Mouse (Mus musculus): ENCODE measurements at regions not wholly inside any gene's neighbourhood (a gene's known extent, or its start where the extent isn't known, plus 50 kb on each side); places are given as distances from the start of the nearest gene placed in this dataset.

DNA sequence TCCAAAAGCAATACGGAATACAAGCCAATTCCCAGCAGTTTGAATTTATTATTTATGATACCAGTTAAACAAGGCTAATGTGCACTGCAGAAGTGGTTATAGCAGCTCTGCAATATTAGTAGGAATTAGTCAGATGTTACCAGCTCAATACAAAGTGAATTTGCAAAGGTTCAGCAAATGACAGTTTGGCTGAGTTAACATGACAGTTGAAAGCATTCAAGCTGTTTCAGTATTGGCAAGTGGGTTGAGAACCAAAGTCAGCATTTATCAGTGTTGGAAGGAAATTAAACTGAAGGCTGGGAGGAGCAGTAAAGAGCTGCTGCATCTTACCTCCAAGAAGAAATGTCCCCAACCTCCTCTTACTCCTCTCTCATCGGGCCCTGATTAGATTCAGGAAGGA, 1631.7 kb upstream of the Flrt2 start:
- H3K27ac ChIP-seq (ENCODE audit: low read length): no peak overlapping the region
- H3K36me3 ChIP-seq (ENCODE audit: control insufficient read depth, insufficient read depth, low read length): no peaks in the 10 kb centered on the region
- H3K27me3 ChIP-seq (ENCODE audit: control insufficient read depth, insufficient read depth, low read length): no peaks in the 10 kb centered on the region
- 54% methylated on average over 2 of the region's 2 CpGs for WGBS
- H3K4me2 ChIP-seq (replicated peaks; ENCODE audit: low read depth, low read length): no peak overlapping the region
- H3K4me1 ChIP-seq (ENCODE audit: control insufficient read depth, insufficient read depth, low read length): no peaks in the 10 kb centered on the region
- ATAC-seq (ENCODE audit: insufficient number of reproducible peaks, insufficient read depth, low FRiP score, low read depth): no peak
- H3K9me3 ChIP-seq (ENCODE audit: control insufficient read depth, low read depth, low read length): no peaks in the 10 kb centered on the region
- no peak overlapping the region for H3K4me3 ChIP-seq (ENCODE audit: low read depth, low read length)
- H3K9ac ChIP-seq (replicated peaks; ENCODE audit: low read depth, low read length): no peak overlapping the region

DNA sequence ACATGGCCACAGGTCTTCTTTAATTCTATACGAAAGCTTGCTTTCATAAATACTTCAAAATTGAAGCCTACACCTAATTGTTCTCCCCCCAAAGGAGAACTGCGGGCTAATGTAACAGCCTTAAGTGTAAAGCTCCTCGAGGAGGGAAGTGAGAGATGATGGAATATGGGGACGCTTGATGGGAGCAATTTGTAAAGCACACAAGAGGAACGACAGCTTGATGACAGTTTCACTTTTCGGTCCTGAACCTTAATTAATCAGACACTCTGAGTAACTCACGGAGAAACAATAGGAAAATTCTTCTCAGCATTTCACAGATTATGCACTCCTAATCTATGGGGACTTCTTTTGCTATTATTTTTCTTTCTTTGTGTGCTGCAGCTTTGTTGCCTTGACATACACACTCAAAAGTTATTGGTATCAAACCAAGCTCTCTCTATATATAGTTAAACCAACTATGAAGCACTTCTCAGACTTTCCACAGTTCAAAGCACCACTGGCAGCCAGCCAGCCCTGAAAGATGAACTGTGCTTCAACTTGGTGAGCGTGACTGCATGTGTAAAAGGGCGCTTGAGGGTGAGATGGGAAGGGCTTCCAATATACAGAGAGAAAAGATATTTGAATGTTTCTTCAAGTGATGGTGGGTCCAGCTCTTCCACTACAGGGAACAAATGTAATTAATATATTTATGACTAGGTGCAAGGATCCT, 1625.4 kb upstream of the Flrt2 start:
- Histone ChIP-seq H3K9ac (replicated peaks; ENCODE audit: low read depth, low read length) (no peak overlapping the region), H3K4me2 (replicated peaks; ENCODE audit: low read depth, low read length) (no peak overlapping the region), H3K9me3 (ENCODE audit: control insufficient read depth, low read depth, low read length) (no peaks in the 10 kb centered on the region), H3K4me3 (ENCODE audit: low read depth, low read length) (no peak overlapping the region), H3K36me3 (ENCODE audit: control insufficient read depth, insufficient read depth, low read length) (no peaks in the 10 kb centered on the region), H3K27me3 (ENCODE audit: control insufficient read depth, insufficient read depth, low read length) (no peaks in the 10 kb centered on the region), H3K4me1 (ENCODE audit: control insufficient read depth, insufficient read depth, low read length) (no peaks in the 10 kb centered on the region; the same call in 1 of the 2 replicates), H3K27ac (ENCODE audit: low read length) (no peak overlapping the region)
- 36% methylated on average over 9 of the region's 9 CpGs for WGBS
- no peak for ATAC-seq (ENCODE audit: insufficient number of reproducible peaks, insufficient read depth, low FRiP score, low read depth)

- ATAC-seq (ENCODE audit: insufficient number of reproducible peaks, insufficient read depth, low FRiP score, low read depth): no peak
- no peak overlapping the region for H3K9ac ChIP-seq (replicated peaks; ENCODE audit: low read depth, low read length)
- no peak overlapping the region for H3K27ac ChIP-seq (ENCODE audit: low read length)
- H3K4me1 ChIP-seq (ENCODE audit: control insufficient read depth, insufficient read depth, low read length): no peaks in the 10 kb centered on the region; the same call in 1 of the 2 replicates
- no peak overlapping the region for H3K4me3 ChIP-seq (ENCODE audit: low read depth, low read length)
- H3K9me3 ChIP-seq (ENCODE audit: control insufficient read depth, low read depth, low read length): no peaks in the 10 kb centered on the region
- no peak overlapping the region for H3K4me2 ChIP-seq (replicated peaks; ENCODE audit: low read depth, low read length)
- no peaks in the 10 kb centered on the region for H3K27me3 ChIP-seq (ENCODE audit: control insufficient read depth, insufficient read depth, low read length)
- WGBS: 49% methylated on average over 2 of the region's 2 CpGs
- H3K36me3 ChIP-seq (ENCODE audit: control insufficient read depth, insufficient read depth, low read length): no peaks in the 10 kb centered on the region
Observed at GRCm38 (mm10) chr12:94070940-94071505, 1621.0 kb upstream of the Flrt2 start.

- no peak for ATAC-seq (ENCODE audit: insufficient number of reproducible peaks, insufficient read depth, low FRiP score, low read depth)
- Histone ChIP-seq H3K27ac (ENCODE audit: low read length) (no peak overlapping the region), H3K27me3 (ENCODE audit: control insufficient read depth, insufficient read depth, low read length) (no peaks in the 10 kb centered on the region), H3K4me1 (ENCODE audit: control insufficient read depth, insufficient read depth, low read length) (no peaks in the 10 kb centered on the region), H3K4me2 (replicated peaks; ENCODE audit: low read depth, low read length) (no peak overlapping the region), H3K36me3 (ENCODE audit: control insufficient read depth, insufficient read depth, low read length) (no peaks in the 10 kb centered on the region), H3K9me3 (ENCODE audit: control insufficient read depth, low read depth, low read length) (no peaks in the 10 kb centered on the region), H3K9ac (replicated peaks; ENCODE audit: low read depth, low read length) (no peak overlapping the region), H3K4me3 (ENCODE audit: low read depth, low read length) (no peak overlapping the region)
- WGBS: 71% methylated on average over 1 of the region's 1 CpGs
Observed at GRCm38 (mm10) chr12:94105582-94106162, 1586.4 kb upstream of the Flrt2 start.

DNA sequence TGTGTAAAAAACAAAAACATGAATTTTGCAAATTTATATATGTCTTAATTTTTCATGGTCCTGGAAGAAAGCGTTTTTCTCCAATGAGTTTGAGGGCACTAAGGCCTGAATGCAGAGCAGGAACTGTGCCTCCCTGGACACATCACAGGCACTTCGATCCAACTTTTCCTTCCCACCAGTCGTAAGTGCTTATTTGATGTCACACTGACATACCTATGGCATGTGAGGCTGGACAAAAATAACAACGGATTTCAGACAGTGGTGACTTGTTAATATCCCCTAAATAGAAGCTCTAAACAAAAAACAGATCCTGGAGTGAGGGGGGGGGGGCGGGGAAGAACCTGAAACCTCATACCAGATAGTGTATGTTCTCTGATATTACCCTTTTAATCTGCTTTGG, 1541.9 kb upstream of the Flrt2 start:
- Histone ChIP-seq H3K4me3 (ENCODE audit: low read depth, low read length) (no peak overlapping the region), H3K4me1 (ENCODE audit: control insufficient read depth, insufficient read depth, low read length) (no peaks in the 10 kb centered on the region), H3K36me3 (ENCODE audit: control insufficient read depth, insufficient read depth, low read length) (no peaks in the 10 kb centered on the region), H3K9ac (replicated peaks; ENCODE audit: low read depth, low read length) (no peak overlapping the region), H3K9me3 (ENCODE audit: control insufficient read depth, low read depth, low read length) (no peaks in the 10 kb centered on the region), H3K27ac (ENCODE audit: low read length) (no peak overlapping the region), H3K4me2 (replicated peaks; ENCODE audit: low read depth, low read length) (no peak overlapping the region), H3K27me3 (ENCODE audit: control insufficient read depth, insufficient read depth, low read length) (no peaks in the 10 kb centered on the region)
- 77% methylated on average over 5 of the region's 5 CpGs for WGBS
- no peak for ATAC-seq (ENCODE audit: insufficient number of reproducible peaks, insufficient read depth, low FRiP score, low read depth)

GRCm38 (mm10) chr12:94155110-94155858, 1536.7 kb upstream of the Flrt2 start:
- H3K4me3 ChIP-seq (ENCODE audit: low read depth, low read length): no peak overlapping the region
- ATAC-seq (ENCODE audit: insufficient number of reproducible peaks, insufficient read depth, low FRiP score, low read depth): peak; percentile 56; the same call in 1 of the 2 replicates
- no peak overlapping the region; the same call in 1 of the 2 replicates for H3K4me2 ChIP-seq (replicated peaks; ENCODE audit: low read depth, low read length)
- H3K27ac ChIP-seq (ENCODE audit: low read length): peak overlapping the region; percentile 74
- no peak overlapping the region for H3K9ac ChIP-seq (replicated peaks; ENCODE audit: low read depth, low read length)
- no peaks in the 10 kb centered on the region for H3K9me3 ChIP-seq (ENCODE audit: control insufficient read depth, low read depth, low read length)
- H3K4me1 ChIP-seq (ENCODE audit: control insufficient read depth, insufficient read depth, low read length): no peaks in the 10 kb centered on the region
- H3K27me3 ChIP-seq (ENCODE audit: control insufficient read depth, insufficient read depth, low read length): no peaks in the 10 kb centered on the region
- H3K36me3 ChIP-seq (ENCODE audit: control insufficient read depth, insufficient read depth, low read length): no peaks in the 10 kb centered on the region
- 45% methylated on average over 12 of the region's 12 CpGs for WGBS

- Histone ChIP-seq H3K9ac (replicated peaks; ENCODE audit: low read depth, low read length) (no peak overlapping the region), H3K4me2 (replicated peaks; ENCODE audit: low read depth, low read length) (no peak overlapping the region), H3K4me3 (ENCODE audit: low read depth, low read length) (no peak overlapping the region), H3K4me1 (ENCODE audit: control insufficient read depth, insufficient read depth, low read length) (no peaks in the 10 kb centered on the region), H3K27me3 (ENCODE audit: control insufficient read depth, insufficient read depth, low read length) (no peaks in the 10 kb centered on the region), H3K27ac (ENCODE audit: low read length) (no peak overlapping the region), H3K36me3 (ENCODE audit: control insufficient read depth, insufficient read depth, low read length) (no peaks in the 10 kb centered on the region), H3K9me3 (ENCODE audit: control insufficient read depth, low read depth, low read length) (no peaks in the 10 kb centered on the region)
- WGBS: 53% methylated on average over 1 of the region's 1 CpGs
- ATAC-seq (ENCODE audit: insufficient number of reproducible peaks, insufficient read depth, low FRiP score, low read depth): no peak
Observed at GRCm38 (mm10) chr12:94182358-94182757, 1509.7 kb upstream of the Flrt2 start.

GRCm38 (mm10) chr12:94190620-94191081, 1501.4 kb upstream of the Flrt2 start:
- no peaks in the 10 kb centered on the region for H3K36me3 ChIP-seq (ENCODE audit: control insufficient read depth, insufficient read depth, low read length)
- no peaks in the 10 kb centered on the region for H3K9me3 ChIP-seq (ENCODE audit: control insufficient read depth, low read depth, low read length)
- no peaks in the 10 kb centered on the region for H3K27me3 ChIP-seq (ENCODE audit: control insufficient read depth, insufficient read depth, low read length)
- no peaks in the 10 kb centered on the region for H3K4me1 ChIP-seq (ENCODE audit: control insufficient read depth, insufficient read depth, low read length)
- no peak overlapping the region for H3K9ac ChIP-seq (replicated peaks; ENCODE audit: low read depth, low read length)
- no peak overlapping the region for H3K4me3 ChIP-seq (ENCODE audit: low read depth, low read length)
- H3K27ac ChIP-seq (ENCODE audit: low read length): no peak overlapping the region
- 65% methylated on average over 4 of the region's 4 CpGs for WGBS
- H3K4me2 ChIP-seq (replicated peaks; ENCODE audit: low read depth, low read length): no peak overlapping the region
- no peak for ATAC-seq (ENCODE audit: insufficient number of reproducible peaks, insufficient read depth, low FRiP score, low read depth)

Measured in stomach, embryonic 14.5 days (tissue).